Mouse (Mus musculus) kidney, embryonic 14.5 days (tissue): ENCODE results near the gene Dnal1. TPM values are rescaled to one million over a fixed set of nuclear protein-coding genes. Genes with fewer than 3 reads are reported as not detected.

Experiments
- polyA plus RNA-seq: library from polyadenylated mRNA; unstranded; fragments of >200 nt; fragmentation: Nextera tagmentation; extraction: Ambion mirVana; gene quantifications from 2 replicates; pipeline ENCODE4 v1.2.1, GENCODE M21; 2014

Gene Dnal1
- polyA plus RNA-seq, 1 experiment from 2014 or later: 5.1 TPM

Other genes starting within 250 kb of the Dnal1 start
- gene Numb, start 192.4 kb upstream of the Dnal1 start, polyA plus RNA-seq: 26.4 and 34.1 TPM in 2 replicates
- gene Riox1, start 163.8 kb upstream of the Dnal1 start, polyA plus RNA-seq: 14.1 and 16.2 TPM in 2 replicates
- gene Heatr4, start 129.5 kb upstream of the Dnal1 start, polyA plus RNA-seq: not detected in 2 replicates
- 32.7 and 37.5 TPM in 2 replicates for gene Acot2, start 126.5 kb upstream of the Dnal1 start, polyA plus RNA-seq
- gene Acot1, start 104.9 kb upstream of the Dnal1 start, polyA plus RNA-seq: 48.9 and 55.2 TPM in 2 replicates
- 1.3 and 3.4 TPM in 2 replicates for gene Acot4, start 76.0 kb upstream of the Dnal1 start, polyA plus RNA-seq
- gene Gm49366, start 75.4 kb upstream of the Dnal1 start, polyA plus RNA-seq: not detected in 2 replicates
- gene Acot3, start 62.2 kb upstream of the Dnal1 start, polyA plus RNA-seq: 0.55 and 0.79 TPM in 2 replicates
- gene Acot5, start 45.0 kb upstream of the Dnal1 start, polyA plus RNA-seq: not detected in 2 replicates
- 1.7 and 2.0 TPM in 2 replicates for gene Acot6, start 13.7 kb upstream of the Dnal1 start, polyA plus RNA-seq
- gene Pnma1, start 34.1 kb downstream of the Dnal1 start, polyA plus RNA-seq: 0.24 and 0.51 TPM in 2 replicates
- gene Elmsan1, start 104.5 kb downstream of the Dnal1 start, polyA plus RNA-seq: 5.8 and 9.3 TPM in 2 replicates
- gene Ptgr2, start 170.9 kb downstream of the Dnal1 start, polyA plus RNA-seq: 12.8 and 21.1 TPM in 2 replicates
- 65.6 and 88.7 TPM in 2 replicates for gene Zfp410, start 202.5 kb downstream of the Dnal1 start, polyA plus RNA-seq
- 51.4 and 54.7 TPM in 2 replicates for gene Coq6, start 247.3 kb downstream of the Dnal1 start, polyA plus RNA-seq
- gene Fam161b, start 247.5 kb downstream of the Dnal1 start, polyA plus RNA-seq: 2.9 and 3.7 TPM in 2 replicates